Mouse (Mus musculus): ENCODE measurements at regions not wholly inside any gene's neighbourhood (a gene's known extent, or its start where the extent isn't known, plus 50 kb on each side); places are given as distances from the start of the nearest gene placed in this dataset.

- 88% methylated on average over 6 of the region's 6 CpGs for WGBS
- H3K4me3 ChIP-seq (ENCODE audit: low read length): no peak overlapping the region
- no peak overlapping the region for H3K27ac ChIP-seq
- TF ChIP-seq CTCF (IDR thresholded peaks at IDR 0.05; ENCODE audit: low read depth): no peak
- H3K36me3 ChIP-seq (ENCODE audit: insufficient read depth, low read length): no peaks in the 10 kb centered on the region
- H3K9ac ChIP-seq (replicated peaks; ENCODE audit: low read length): no peak overlapping the region
- no peak overlapping the region for H3K4me2 ChIP-seq (ENCODE audit: low read depth, low read length)
- H3K9me3 ChIP-seq (ENCODE audit: low read length): no peaks in the 10 kb centered on the region
- no peaks in the 10 kb centered on the region for H3K4me1 ChIP-seq (ENCODE audit: insufficient read depth, low read length)
- DNase-seq (ENCODE audit: low spot score): no peak
- no peak for ATAC-seq
- no peaks in the 10 kb centered on the region for H3K27me3 ChIP-seq (ENCODE audit: insufficient read depth, low read length)
Observed at GRCm38 (mm10) chr12:59415051-59415450, 195.5 kb upstream of the Fbxo33 start.

GRCm38 (mm10) chr12:59411491-59411890 is 192.0 kb upstream of the Fbxo33 start:
- Histone ChIP-seq H3K36me3 (ENCODE audit: insufficient read depth, low read length) (no peaks in the 10 kb centered on the region), H3K4me1 (ENCODE audit: insufficient read depth, low read length) (no peaks in the 10 kb centered on the region), H3K4me3 (ENCODE audit: low read length) (no peak overlapping the region), H3K27ac (no peak overlapping the region), H3K27me3 (ENCODE audit: insufficient read depth, low read length) (no peaks in the 10 kb centered on the region), H3K4me2 (ENCODE audit: low read depth, low read length) (no peak overlapping the region), H3K9ac (replicated peaks; ENCODE audit: low read length) (no peak overlapping the region), H3K9me3 (ENCODE audit: low read length) (no peaks in the 10 kb centered on the region)
- no peak for DNase-seq (ENCODE audit: low spot score)
- WGBS: 68% methylated on average over 1 of the region's 1 CpGs
- ATAC-seq: no peak
- TF ChIP-seq CTCF (IDR thresholded peaks at IDR 0.05; ENCODE audit: low read depth): no peak

DNA sequence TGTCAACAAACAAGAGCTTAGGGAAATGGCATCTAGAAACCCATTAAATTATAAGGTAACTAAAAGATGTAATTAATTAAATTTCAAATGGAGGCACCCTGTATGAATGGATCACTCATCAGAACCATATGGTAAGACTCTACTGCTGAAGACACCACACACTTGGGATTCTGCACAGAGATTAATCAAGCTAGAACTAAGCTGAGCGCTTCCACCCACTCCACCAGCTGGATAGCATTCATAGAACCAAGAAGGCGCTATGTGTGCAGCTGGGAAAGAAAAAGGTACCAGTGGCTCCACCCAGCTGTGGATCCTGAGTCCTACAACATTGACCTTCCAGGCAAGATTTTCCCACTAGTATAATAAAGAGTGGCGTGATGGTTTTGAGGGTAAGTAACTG is 171.6 kb upstream of the Fbxo33 start:
- H3K27me3 ChIP-seq (ENCODE audit: insufficient read depth, low read length): no peaks in the 10 kb centered on the region
- 95% methylated on average over 3 of the region's 3 CpGs for WGBS
- no peak overlapping the region for H3K9ac ChIP-seq (replicated peaks; ENCODE audit: low read length)
- H3K4me2 ChIP-seq (ENCODE audit: low read depth, low read length): no peak overlapping the region
- DNase-seq (ENCODE audit: low spot score): no peak
- no peak overlapping the region for H3K4me3 ChIP-seq (ENCODE audit: low read length)
- no peaks in the 10 kb centered on the region for H3K9me3 ChIP-seq (ENCODE audit: low read length)
- no peak for ATAC-seq
- H3K36me3 ChIP-seq (ENCODE audit: insufficient read depth, low read length): no peaks in the 10 kb centered on the region
- TF ChIP-seq CTCF (IDR thresholded peaks at IDR 0.05; ENCODE audit: low read depth): no peak
- no peaks in the 10 kb centered on the region for H3K4me1 ChIP-seq (ENCODE audit: insufficient read depth, low read length)
- H3K27ac ChIP-seq: no peak overlapping the region

GRCm38 (mm10) chr12:59382812-59383211 is 163.3 kb upstream of the Fbxo33 start:
- Histone ChIP-seq H3K4me2 (ENCODE audit: low read depth, low read length) (no peak overlapping the region), H3K27ac (no peak overlapping the region), H3K9me3 (ENCODE audit: low read length) (no peaks in the 10 kb centered on the region), H3K27me3 (ENCODE audit: insufficient read depth, low read length) (no peaks in the 10 kb centered on the region), H3K4me1 (ENCODE audit: insufficient read depth, low read length) (no peaks in the 10 kb centered on the region), H3K36me3 (ENCODE audit: insufficient read depth, low read length) (no peaks in the 10 kb centered on the region), H3K4me3 (ENCODE audit: low read length) (no peak overlapping the region), H3K9ac (replicated peaks; ENCODE audit: low read length) (no peak overlapping the region)
- WGBS: 29% methylated on average over 3 of the region's 3 CpGs
- DNase-seq (ENCODE audit: low spot score) (peak; percentile 85), ATAC-seq (no peak)
- TF ChIP-seq CTCF (IDR thresholded peaks at IDR 0.05; ENCODE audit: low read depth): peak; percentile 77

- no peak overlapping the region for H3K27ac ChIP-seq
- 65% methylated on average over 2 of the region's 2 CpGs for WGBS
- no peak overlapping the region for H3K4me2 ChIP-seq (ENCODE audit: low read depth, low read length)
- H3K36me3 ChIP-seq (ENCODE audit: insufficient read depth, low read length): no peaks in the 10 kb centered on the region
- DNase-seq (ENCODE audit: low spot score) (peak; percentile 20), ATAC-seq (no peak)
- no peak overlapping the region for H3K9ac ChIP-seq (replicated peaks; ENCODE audit: low read length)
- H3K4me3 ChIP-seq (ENCODE audit: low read length): no peak overlapping the region
- no peaks in the 10 kb centered on the region for H3K27me3 ChIP-seq (ENCODE audit: insufficient read depth, low read length)
- no peaks in the 10 kb centered on the region for H3K4me1 ChIP-seq (ENCODE audit: insufficient read depth, low read length)
- H3K9me3 ChIP-seq (ENCODE audit: low read length): no peaks in the 10 kb centered on the region
- no peak for TF ChIP-seq CTCF (IDR thresholded peaks at IDR 0.05; ENCODE audit: low read depth)
Observed at GRCm38 (mm10) chr12:59341586-59341985, 122.1 kb upstream of the Fbxo33 start.

- DNase-seq (ENCODE audit: low spot score) (peak; percentile 55), ATAC-seq (no peak)
- Histone ChIP-seq H3K27ac (no peak overlapping the region), H3K9me3 (ENCODE audit: low read length) (no peaks in the 10 kb centered on the region), H3K4me2 (ENCODE audit: low read depth, low read length) (no peak overlapping the region), H3K4me1 (ENCODE audit: insufficient read depth, low read length) (no peaks in the 10 kb centered on the region), H3K9ac (replicated peaks; ENCODE audit: low read length) (no peak overlapping the region), H3K4me3 (ENCODE audit: low read length) (no peak overlapping the region), H3K27me3 (ENCODE audit: insufficient read depth, low read length) (no peaks in the 10 kb centered on the region), H3K36me3 (ENCODE audit: insufficient read depth, low read length) (no peaks in the 10 kb centered on the region)
- no peak for TF ChIP-seq CTCF (IDR thresholded peaks at IDR 0.05; ENCODE audit: low read depth)
- 16% methylated on average over 2 of the region's 2 CpGs for WGBS
Observed at GRCm38 (mm10) chr12:59330753-59331152, 111.2 kb upstream of the Fbxo33 start.

- Histone ChIP-seq H3K4me3 (ENCODE audit: low read length) (no peak overlapping the region), H3K27ac (no peak overlapping the region), H3K4me2 (ENCODE audit: low read depth, low read length) (no peak overlapping the region), H3K4me1 (ENCODE audit: insufficient read depth, low read length) (no peaks in the 10 kb centered on the region), H3K9me3 (ENCODE audit: low read length) (no peaks in the 10 kb centered on the region), H3K27me3 (ENCODE audit: insufficient read depth, low read length) (no peaks in the 10 kb centered on the region), H3K36me3 (ENCODE audit: insufficient read depth, low read length) (no peaks in the 10 kb centered on the region), H3K9ac (replicated peaks; ENCODE audit: low read length) (no peak overlapping the region)
- WGBS: 81% methylated on average over 1 of the region's 1 CpGs
- no peak for TF ChIP-seq CTCF (IDR thresholded peaks at IDR 0.05; ENCODE audit: low read depth)
- DNase-seq (ENCODE audit: low spot score) (no peak), ATAC-seq (no peak)
Observed at GRCm38 (mm10) chr12:59312703-59313102, 93.2 kb upstream of the Fbxo33 start.

All from hindbrain, postnatal 0 days (tissue).